Mouse (Mus musculus) WW6 (cell line): Measurements from ENCODE around the gene Farp1.

Experiments used
- DNase-seq: peaks from one replicate; pipeline ENCODE4 v3.0.0-alpha.2; 2013; ENCODE audit warnings: low read depth, low spot score

The Farp1 gene

GRCm38 (mm10) chr14:121261229-121261879 is 226.4 kb downstream of the Farp1 start:
- DNase-seq: no peak

- DNase-seq: no peak
Observed at GRCm38 (mm10) chr14:121262606-121263005, 227.6 kb downstream of the Farp1 start.

GRCm38 (mm10) chr14:121263912-121264311 is 228.9 kb downstream of the Farp1 start:
- no peak for DNase-seq

- no peak for DNase-seq
Observed at GRCm38 (mm10) chr14:121264453-121264852, 229.5 kb downstream of the Farp1 start.

GRCm38 (mm10) chr14:121267801-121268200 is 232.8 kb downstream of the Farp1 start:
- no peak for DNase-seq

GRCm38 (mm10) chr14:121270490-121270889 is 235.5 kb downstream of the Farp1 start:
- no peak for DNase-seq

GRCm38 (mm10) chr14:121274985-121275384 is 240.0 kb downstream of the Farp1 start:
- DNase-seq: no peak

GRCm38 (mm10) chr14:121276016-121276415 is 241.0 kb downstream of the Farp1 start:
- no peak for DNase-seq

- peak; percentile 45 for DNase-seq
Observed at GRCm38 (mm10) chr14:121279106-121279505, 244.1 kb downstream of the Farp1 start.

- DNase-seq: no peak
Observed at GRCm38 (mm10) chr14:121280601-121281335, 245.8 kb downstream of the Farp1 start.

GRCm38 (mm10) chr14:121281336-121281710 is 246.3 kb downstream of the Farp1 start:
- no peak for DNase-seq

- no peak for DNase-seq
Observed at GRCm38 (mm10) chr14:121285379-121286120, 250.6 kb downstream of the Farp1 start.

- DNase-seq: no peak
Observed at GRCm38 (mm10) chr14:121291881-121292280, 256.9 kb downstream of the Farp1 start.

GRCm38 (mm10) chr14:121292391-121292790 is 257.4 kb downstream of the Farp1 start:
- DNase-seq: no peak

GRCm38 (mm10) chr14:121294484-121294883 is 259.5 kb downstream of the Farp1 start:
- DNase-seq: no peak

GRCm38 (mm10) chr14:121297103-121297502 is 262.1 kb downstream of the Farp1 start:
- no peak for DNase-seq

GRCm38 (mm10) chr14:121298537-121298936 is 263.5 kb downstream of the Farp1 start:
- DNase-seq: no peak

- DNase-seq: no peak
Observed at GRCm38 (mm10) chr14:121299093-121299492, 264.1 kb downstream of the Farp1 start.

GRCm38 (mm10) chr14:121304523-121304922 is 269.5 kb downstream of the Farp1 start:
- DNase-seq: no peak

GRCm38 (mm10) chr14:121305316-121306064 is 270.5 kb downstream of the Farp1 start:
- DNase-seq: no peak

- DNase-seq: no peak
Observed at GRCm38 (mm10) chr14:121309909-121310308, 274.9 kb downstream of the Farp1 start.
